Mouse (Mus musculus) Patski (cell line): ENCODE results near the gene Rtn4r. TPM values are rescaled to one million over a fixed set of nuclear protein-coding genes. Genes with fewer than 3 reads are reported as not detected.

Source experiments
- ATAC-seq: fragments of 100-300 bp; one replicate; pipeline ENCODE4 v1.8.0; 2021
- CTCF ChIA-PET: fragments of 350-600 bp; sonication (Branson Sonifier 250); formaldehyde crosslinking; loops from one replicate; lab custom pipeline; 2022; ENCODE audit warnings: inconsistent platforms; lab: Charles Lee
- POLR2A ChIA-PET: fragments of 350-600 bp; sonication (Branson Sonifier 250); formaldehyde crosslinking; loops from one replicate; lab custom pipeline; 2022; ENCODE audit warnings: antibody characterized with exemption, inconsistent platforms; lab: Charles Lee
- DNase-seq: peaks from one replicate; pipeline ENCODE4 v3.0.0-alpha.2; 2011; ENCODE audit warnings: low read depth, low spot score
- H3K27me3 ChIP-seq: fragments of 371-371 bp; one replicate; pipeline ENCODE4 v1.5.1; 2021
- CTCF ChIP-seq: fragments of 100-300 bp; IDR thresholded peaks from one replicate; pipeline ENCODE4 v1.5.1; 2021
- in situ Hi-C: fragments of 300-500 bp; cut with MboI; formaldehyde crosslinking; loops from 3 replicates; pipeline ENCODE4 v1.11.1; 2018; ENCODE audit warnings: low pct_unique_long_range_greater_than_20kb, mixed read lengths
- polyA plus RNA-seq: library from polyadenylated mRNA; unstranded; gene quantifications from one replicate; pipeline ENCODE4 v1.2.3, GENCODE M21; 2021

The Rtn4r gene
- 0.90 TPM for polyA plus RNA-seq

GRCm38 (mm10) chr16:18127241-18127861, at the start of gene Rtn4r:
Gene Rtn4r, plus strand, starts transcription at chr16:18127642.
- in situ Hi-C loops = no loop called here
- peaks cover 9% of the 10 kb centered on the region for H3K27me3 ChIP-seq
- ATAC-seq (peak; percentile 61), DNase-seq (no peak)
- POLR2A ChIA-PET = no interaction called here
- CTCF ChIA-PET = interaction anchor here (1.0 kb wide), 1 partner anchor 49 kb away, joined by 3 read pairs; no protein-coding TSS in a partner anchor
- TF ChIP-seq CTCF = no peak

GRCm38 (mm10) chr16:18078314-18079015, 49.0 kb upstream of the Rtn4r start:
- TF ChIP-seq CTCF = no peak
- H3K27me3 ChIP-seq = no peaks in the 10 kb centered on the region
- DNase-seq (no peak), ATAC-seq (no peak)
- in situ Hi-C loops = no loop called here
- ChIA-PET POLR2A (no interaction called here), CTCF (interaction anchor here (1.5 kb wide), 1 partner anchor 11 kb away, joined by 3 read pairs; no protein-coding TSS in a partner anchor)

GRCm38 (mm10) chr16:18079300-18079699, 48.1 kb upstream of the Rtn4r start:
- ATAC-seq (peak; percentile 61), DNase-seq (no peak)
- no peak for TF ChIP-seq CTCF
- POLR2A ChIA-PET = no interaction called here
- CTCF ChIA-PET = interaction anchor here (1.2 to 1.7 kb wide), 2 partner anchors 27 to 29 kb away, joined by 3 to 4 read pairs; partner anchors contain the start of gene Dgcr6
- no peaks in the 10 kb centered on the region for H3K27me3 ChIP-seq
- in situ Hi-C loops = no loop called here

GRCm38 (mm10) chr16:18080171-18080570, 47.3 kb upstream of the Rtn4r start:
- DNase-seq (no peak), ATAC-seq (no peak)
- ChIA-PET POLR2A (interaction anchor here (1.2 kb wide), 1 partner anchor 161 kb away, joined by 3 read pairs; no protein-coding TSS in a partner anchor), CTCF (interaction anchor here (1.2 to 1.7 kb wide), 2 partner anchors 28 kb away, joined by 3 to 4 read pairs; partner anchors contain the start of gene Dgcr6)
- no peak for TF ChIP-seq CTCF
- in situ Hi-C loops = no loop called here
- H3K27me3 ChIP-seq = no peaks in the 10 kb centered on the region

GRCm38 (mm10) chr16:18081149-18081827, 46.2 kb upstream of the Rtn4r start:
- no peak for TF ChIP-seq CTCF
- DNase-seq (no peak), ATAC-seq (no peak)
- ChIA-PET CTCF (no interaction called here), POLR2A (no interaction called here)
- H3K27me3 ChIP-seq = no peaks in the 10 kb centered on the region
- in situ Hi-C loops = no loop called here

- ChIA-PET POLR2A (no interaction called here), CTCF (no interaction called here)
- DNase-seq (no peak), ATAC-seq (no peak)
- H3K27me3 ChIP-seq = no peaks in the 10 kb centered on the region
- in situ Hi-C loops = no loop called here
- TF ChIP-seq CTCF = no peak
Measured at GRCm38 (mm10) chr16:18082291-18082690, 45.2 kb upstream of the Rtn4r start.

GRCm38 (mm10) chr16:18083231-18083951, 44.1 kb upstream of the Rtn4r start:
- ATAC-seq (no peak), DNase-seq (no peak)
- CTCF ChIA-PET = no interaction called here

GRCm38 (mm10) chr16:18084262-18084661, 43.2 kb upstream of the Rtn4r start:
- ATAC-seq (no peak), DNase-seq (no peak)
- TF ChIP-seq CTCF = no peak
- ChIA-PET POLR2A (no interaction called here), CTCF (interaction anchor here (0.7 to 1.2 kb wide), 2 partner anchors 10 to 31 kb away, joined by 3 to 4 read pairs; partner anchors contain the start of gene Dgcr6)
- in situ Hi-C loops = no loop called here
- peaks cover 4% of the 10 kb centered on the region for H3K27me3 ChIP-seq

More at GRCm38 (mm10) chr16:18083231-18083951, 44.1 kb upstream of the Rtn4r start:
- H3K27me3 ChIP-seq = no peaks in the 10 kb centered on the region
- POLR2A ChIA-PET = interaction anchor here (1.0 kb wide), 1 partner anchor 10 kb away, joined by 14 read pairs; no protein-coding TSS in a partner anchor
- in situ Hi-C loops = no loop called here
- no peak for TF ChIP-seq CTCF

- no peak for DNase-seq
- ATAC-seq = no peak
- TF ChIP-seq CTCF = no peak
- ChIA-PET CTCF (no interaction called here), POLR2A (no interaction called here)
- peaks cover 4% of the 10 kb centered on the region for H3K27me3 ChIP-seq
- in situ Hi-C loops = no loop called here
Measured at GRCm38 (mm10) chr16:18087101-18087500, 40.3 kb upstream of the Rtn4r start.

GRCm38 (mm10) chr16:18096348-18096747, 31.1 kb upstream of the Rtn4r start:
- CTCF ChIA-PET = no interaction called here
- DNase-seq = peak; percentile 39

More at GRCm38 (mm10) chr16:18096348-18096747, 31.1 kb upstream of the Rtn4r start:
- POLR2A ChIA-PET = no interaction called here
- in situ Hi-C loops = no loop called here
- no peaks in the 10 kb centered on the region for H3K27me3 ChIP-seq
- ATAC-seq = peak; percentile 79
- no peak for TF ChIP-seq CTCF
